Mouse (Mus musculus) cortical plate, adult 2 months (tissue): ENCODE measurements around the gene Nckap5.

Experiments used
- CTCF ChIP-seq: fragments of 200-500 bp; IDR thresholded peaks from 2 replicates; pipeline ENCODE4 v1.5.1; 2011; ENCODE audit warnings: mild to moderate bottlenecking, control low read depth, low read length; ENCODE audit not compliant: insufficient read depth; ENCODE audit errors: extremely low read depth
- POLR2A ChIP-seq: fragments of 200-500 bp; IDR thresholded peaks from 2 replicates; pipeline ENCODE4 v1.6.1; 2011; ENCODE audit warnings: mild to moderate bottlenecking, low read length, control low read depth; ENCODE audit not compliant: insufficient read depth; ENCODE audit errors: extremely low read depth

- no peak for TF ChIP-seq POLR2A
- TF ChIP-seq CTCF: no peak
Observed at GRCm38 (mm10) chr1:126612916-126613315, 217.7 kb downstream of the Nckap5 start.
